Mouse (Mus musculus) brain, embryonic 18.5 days (tissue): ENCODE results near the gene Ppm1d.

Source experiments
- DNase-seq: peaks from one replicate; pipeline ENCODE4 v3.0.0-alpha.2; 2012; ENCODE audit warnings: low read depth, low spot score

Ppm1d gene

GRCm38 (mm10) chr11:85329167-85329894, 18.3 kb downstream of the Ppm1d start:
- DNase-seq, result peak; percentile 59

GRCm38 (mm10) chr11:85334778-85335177, 23.7 kb downstream of the Ppm1d start:
- DNase-seq, result no peak

DNA sequence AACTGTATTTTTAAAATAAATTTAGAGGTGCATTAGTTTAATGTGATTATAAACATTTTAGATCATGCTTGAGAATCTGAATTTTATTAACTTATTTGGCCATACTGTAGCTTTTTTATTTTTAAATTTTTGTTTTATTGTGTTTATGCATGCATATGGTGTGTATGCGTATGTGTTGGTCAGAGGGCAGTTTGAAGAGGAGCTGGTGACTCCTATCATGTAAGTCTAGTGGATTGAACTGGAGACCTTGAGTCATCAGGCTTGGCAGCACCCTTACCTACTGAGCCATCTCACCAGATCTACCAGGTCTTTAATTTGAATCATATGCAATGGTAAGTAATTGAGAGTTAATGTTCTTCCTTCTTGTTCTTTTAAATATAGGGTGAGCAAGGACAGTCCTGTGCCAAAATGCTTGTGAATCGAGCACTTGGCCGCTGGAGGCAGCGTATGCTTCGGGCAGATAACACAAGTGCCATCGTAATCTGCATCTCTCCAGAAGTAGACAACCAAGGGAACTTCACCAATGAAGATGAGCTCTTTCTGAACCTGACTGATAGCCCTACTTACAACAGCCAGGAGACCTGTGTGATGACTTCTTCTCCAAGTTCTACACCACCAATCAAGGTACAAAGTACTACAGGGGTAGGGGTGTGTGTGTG, 28.3 kb downstream of the Ppm1d start:
- DNase-seq, result no peak

- no peak for DNase-seq
Observed at GRCm38 (mm10) chr11:85340070-85340616, 29.1 kb downstream of the Ppm1d start.

- DNase-seq, result peak; percentile 97
Observed at GRCm38 (mm10) chr11:85352539-85353380, 41.7 kb downstream of the Ppm1d start, which contains the start of gene Bcas3. Bcas3 (plus strand) TSS chr11:85353167.

GRCm38 (mm10) chr11:85353819-85354218, 42.8 kb downstream of the Ppm1d start:
- DNase-seq, result no peak

DNA sequence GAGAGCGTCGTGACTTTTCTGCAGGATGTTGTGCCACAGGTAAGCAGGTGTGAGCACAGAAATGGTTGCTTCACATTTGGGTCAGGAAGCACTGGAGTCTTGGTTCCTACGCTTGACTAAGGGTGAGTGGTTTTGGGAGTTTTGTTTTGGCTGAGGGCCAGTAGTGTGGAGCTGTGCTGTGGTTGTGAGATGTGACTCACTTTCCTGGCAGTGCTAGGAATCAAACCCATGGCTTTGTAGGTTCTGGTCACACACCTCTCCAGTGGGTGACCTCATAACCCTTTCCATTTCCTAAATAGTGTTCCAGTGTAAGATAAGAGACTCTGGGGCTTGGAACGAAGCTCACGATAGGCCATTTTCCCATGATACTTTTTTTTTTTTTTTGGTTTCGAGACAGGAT, 48.6 kb downstream of the Ppm1d start:
- no peak for DNase-seq

DNA sequence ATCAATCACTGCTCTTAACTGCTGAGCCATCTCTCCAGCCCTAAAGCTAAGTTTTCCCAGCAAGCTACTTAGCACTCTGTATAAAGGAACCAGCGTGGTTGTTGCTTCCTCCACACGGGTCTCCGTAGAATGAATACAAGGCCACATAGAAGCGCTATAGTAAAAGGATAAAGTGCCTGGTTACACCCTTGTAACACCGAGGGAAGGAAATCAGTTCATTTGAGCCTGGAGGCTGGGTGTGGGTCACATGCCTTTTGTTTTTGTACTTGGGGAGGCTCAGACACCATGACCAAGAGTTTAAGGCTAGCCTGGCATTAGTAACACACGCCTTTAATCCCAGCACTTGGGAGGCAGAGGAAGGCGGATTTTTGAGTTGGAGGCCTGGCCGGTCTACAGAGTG, 50.6 kb downstream of the Ppm1d start:
- DNase-seq, result no peak

GRCm38 (mm10) chr11:85366168-85366567, 55.1 kb downstream of the Ppm1d start:
- DNase-seq, result no peak

- DNase-seq, result no peak
Observed at GRCm38 (mm10) chr11:85367823-85368222, 56.8 kb downstream of the Ppm1d start.

DNA sequence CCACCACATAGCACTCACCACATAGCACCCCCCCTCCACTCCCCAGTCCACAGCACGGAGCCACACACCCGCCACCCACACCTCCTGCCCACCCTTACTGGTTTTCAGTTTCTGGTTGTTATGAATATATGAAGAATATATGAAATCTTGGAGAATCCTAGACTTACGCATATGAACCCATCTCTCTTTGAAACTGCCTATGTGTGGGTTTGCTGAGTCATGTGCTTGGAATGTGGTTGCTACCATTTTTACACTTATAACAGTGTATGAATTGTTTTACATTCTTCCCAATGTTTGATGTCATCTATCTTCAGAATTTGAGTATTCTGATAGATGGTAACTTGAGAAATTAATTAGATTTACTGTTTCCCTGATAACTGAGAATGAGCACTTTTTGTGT, 68.0 kb downstream of the Ppm1d start:
- no peak for DNase-seq

- no peak for DNase-seq
Observed at GRCm38 (mm10) chr11:85380046-85380445, 69.0 kb downstream of the Ppm1d start.

DNA sequence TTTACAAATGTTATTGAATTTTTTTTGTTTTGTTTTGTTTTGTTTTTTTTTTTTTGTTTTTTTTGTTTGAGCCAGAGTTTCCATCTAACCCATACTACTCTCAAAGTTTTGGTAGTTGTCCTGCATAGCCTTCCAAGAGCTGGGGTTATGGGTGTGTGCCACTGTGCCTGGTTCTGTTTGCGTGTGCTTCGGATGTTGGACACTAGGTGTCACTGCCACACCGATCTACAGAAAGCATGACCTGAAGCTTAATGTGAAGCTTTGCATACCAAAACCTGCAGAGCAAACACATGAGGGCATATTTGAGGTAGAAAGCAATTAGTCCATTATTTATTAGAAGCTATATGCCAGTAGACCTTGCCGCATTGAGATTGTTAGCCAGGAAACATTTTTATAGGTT, 71.0 kb downstream of the Ppm1d start:
- DNase-seq, result peak; percentile 20

- no peak for DNase-seq
Observed at GRCm38 (mm10) chr11:85383975-85384821, 73.2 kb downstream of the Ppm1d start.

GRCm38 (mm10) chr11:85392179-85392863, 81.3 kb downstream of the Ppm1d start:
- DNase-seq, result no peak

- DNase-seq, result no peak
Observed at GRCm38 (mm10) chr11:85392864-85393220, 81.8 kb downstream of the Ppm1d start.

DNA sequence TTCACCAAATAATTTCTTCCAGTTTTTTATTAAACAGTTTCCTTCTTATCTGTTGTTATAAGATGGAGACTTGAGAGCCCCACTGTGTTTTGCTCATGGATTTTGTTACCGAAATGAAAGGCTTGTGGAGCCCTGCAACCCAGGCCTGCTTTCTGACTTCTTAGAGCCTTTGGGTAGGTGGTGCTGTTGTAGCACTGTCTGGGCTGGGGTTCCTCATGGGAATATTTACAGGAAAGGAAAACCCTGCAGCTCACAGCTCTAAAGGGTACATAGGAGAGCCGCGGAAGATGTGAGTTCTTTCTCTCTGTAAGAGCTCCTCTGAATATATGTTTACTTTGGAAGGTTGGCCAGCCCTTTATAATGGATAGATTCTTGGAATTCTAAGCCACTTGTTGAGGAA, 82.9 kb downstream of the Ppm1d start:
- no peak for DNase-seq

DNA sequence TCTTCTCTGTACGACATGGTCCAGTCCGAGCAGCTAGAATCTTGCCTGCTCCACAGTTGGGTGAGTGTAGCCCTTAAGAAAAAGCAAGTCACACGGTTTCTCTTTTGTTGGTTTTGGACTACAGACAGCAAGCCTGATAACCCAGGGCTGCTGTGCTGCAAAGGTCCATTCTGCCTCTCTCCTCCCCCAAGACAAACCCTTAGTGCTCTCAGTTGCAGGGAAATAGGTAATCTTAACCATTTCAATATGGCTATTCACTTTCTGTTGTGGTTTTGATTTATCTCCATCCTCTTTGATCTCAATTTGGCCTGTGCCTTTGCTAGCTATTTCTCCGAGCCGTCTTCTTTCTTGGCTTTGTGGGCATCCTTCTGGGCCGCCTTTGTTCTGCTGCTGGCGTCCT, 84.3 kb downstream of the Ppm1d start:
- no peak for DNase-seq
